Mouse (Mus musculus): ENCODE results near the gene Hist1h2bp. TPM values are rescaled to one million over a fixed set of nuclear protein-coding genes. Genes with fewer than 3 reads are reported as not detected.
"Not testable (repeated sequence)": the region's sequence is repeated elsewhere in the genome, so short reads cannot be mapped to it uniquely, and the experiment has no call there.

Hist1h2bp gene
- polyA plus RNA-seq, 1 experiment from 2014 or later = 3.4 TPM

DNA sequence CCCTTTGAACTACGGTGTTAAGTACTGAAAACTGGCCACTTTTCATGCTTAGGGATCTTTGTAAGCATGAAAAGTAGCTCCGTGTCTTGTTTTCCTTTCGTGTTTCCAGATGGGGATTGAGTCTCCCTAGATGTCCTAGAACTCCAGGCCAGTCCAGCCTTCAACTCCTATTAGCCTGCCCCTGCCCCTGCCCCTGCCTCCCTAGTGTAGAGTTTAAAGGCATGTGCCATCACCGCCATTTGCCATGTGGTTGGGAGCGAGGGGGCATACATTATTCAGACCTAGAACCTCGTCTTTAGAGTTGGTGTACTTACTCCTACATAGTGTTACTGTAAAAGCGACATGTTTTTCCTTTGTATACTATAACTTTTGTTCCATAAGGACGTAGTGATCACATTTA, 23.8 kb downstream of the Hist1h2bp start:
- ATAC-seq (ENCODE audit: insufficient read depth) = peak; percentile 41
- H3K4me2 ChIP-seq; DNase-seq; H3K27ac ChIP-seq (ENCODE audit: low read depth); H3K27me3 ChIP-seq (ENCODE audit: insufficient read depth, low read length); H3K9ac ChIP-seq; H3K36me3 ChIP-seq (ENCODE audit: insufficient read depth); H3K4me1 ChIP-seq (ENCODE audit: insufficient read depth); H3K9me3 ChIP-seq (ENCODE audit: low read depth, low read length); H3K4me3 ChIP-seq (ENCODE audit: low read depth, low read length): not testable (repeated sequence)
- WGBS = no CpG with 5 or more reads among the region's 8 CpGs

- not testable (repeated sequence) for H3K9me3 ChIP-seq (ENCODE audit: low read depth, low read length); DNase-seq; H3K4me1 ChIP-seq (ENCODE audit: insufficient read depth); H3K4me3 ChIP-seq (ENCODE audit: low read depth, low read length); H3K27me3 ChIP-seq (ENCODE audit: insufficient read depth, low read length); H3K9ac ChIP-seq; H3K36me3 ChIP-seq (ENCODE audit: insufficient read depth)
- WGBS = no CpG with 5 or more reads among the region's 24 CpGs
- Histone ChIP-seq H3K4me2 (peak within 1 kb of the TSS; percentile 38; the same call in 1 of the 2 replicates), H3K27ac (ENCODE audit: low read depth) (peak within 1 kb of the TSS; percentile 67)
- peak; percentile 59 for ATAC-seq (ENCODE audit: insufficient read depth)
These were observed 24.3 kb downstream of the Hist1h2bp start, which contains the start of gene Hist1h4m for GRCm38 (mm10) chr13:21811539-21811938. Gene Hist1h4m (plus strand): TSS chr13:21811746.

GRCm38 (mm10) chr13:21812092-21812491, 24.8 kb downstream of the Hist1h2bp start:
- not testable (repeated sequence) for H3K9me3 ChIP-seq (ENCODE audit: low read depth, low read length); H3K9ac ChIP-seq; H3K36me3 ChIP-seq (ENCODE audit: insufficient read depth); H3K27me3 ChIP-seq (ENCODE audit: insufficient read depth, low read length); DNase-seq; H3K4me3 ChIP-seq (ENCODE audit: low read depth, low read length); H3K4me1 ChIP-seq (ENCODE audit: insufficient read depth)
- peak; percentile 58 for ATAC-seq (ENCODE audit: insufficient read depth)
- H3K27ac ChIP-seq (ENCODE audit: low read depth) = peak overlapping the region; percentile 67
- H3K4me2 ChIP-seq = peak overlapping the region; percentile 38; the same call in 1 of the 2 replicates
- WGBS = 0% methylated on average over 12 of the region's 14 CpGs

DNA sequence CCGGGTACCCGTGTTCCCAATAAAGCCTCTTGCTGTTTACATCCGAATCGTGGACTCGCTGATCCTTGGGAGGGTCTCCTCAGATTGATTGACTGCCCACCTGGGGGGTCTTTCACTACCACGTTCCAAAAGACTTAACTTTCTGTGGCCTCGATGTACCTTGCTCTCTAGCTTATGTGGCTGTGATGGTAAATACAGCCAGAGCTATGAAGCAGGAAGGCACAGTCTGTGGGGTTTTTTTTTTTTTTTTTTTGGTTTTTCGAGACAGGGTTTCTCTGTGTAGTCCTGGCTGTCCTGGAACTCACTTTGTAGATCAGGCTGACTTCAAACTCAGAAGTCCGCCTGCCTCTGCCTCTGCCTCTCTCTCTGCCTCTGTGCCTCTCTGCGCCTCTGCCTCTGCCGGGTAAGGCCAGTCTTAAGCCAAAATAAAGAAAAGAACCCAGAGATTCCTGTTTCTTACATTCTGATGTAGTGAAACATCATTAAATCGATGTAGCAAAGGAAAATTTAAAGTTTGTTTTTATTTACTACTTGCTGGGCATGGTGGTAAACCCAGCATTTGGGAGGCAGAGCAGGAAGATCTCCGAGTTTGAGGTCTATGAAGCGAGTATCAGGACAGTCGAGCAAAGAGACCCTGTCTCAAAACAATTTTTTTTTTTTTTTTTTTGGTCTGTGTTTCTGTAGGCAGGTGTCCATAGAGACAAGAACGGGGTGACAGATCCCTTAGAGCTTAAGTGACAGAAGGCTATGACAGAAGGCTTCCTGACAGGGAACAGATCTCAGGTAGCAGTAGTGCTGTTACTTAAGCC, 33.0 kb downstream of the Hist1h2bp start:
- not testable (repeated sequence) for H3K4me2 ChIP-seq; H3K9ac ChIP-seq; DNase-seq; H3K27me3 ChIP-seq (ENCODE audit: insufficient read depth, low read length); H3K36me3 ChIP-seq (ENCODE audit: insufficient read depth); ATAC-seq (ENCODE audit: insufficient read depth); H3K4me3 ChIP-seq (ENCODE audit: low read depth, low read length); H3K27ac ChIP-seq (ENCODE audit: low read depth); H3K4me1 ChIP-seq (ENCODE audit: insufficient read depth); H3K9me3 ChIP-seq (ENCODE audit: low read depth, low read length)
- 74% methylated on average over 6 of the region's 16 CpGs for WGBS

- no peak overlapping the region for H3K9ac ChIP-seq
- H3K27ac ChIP-seq (ENCODE audit: low read depth) = no peak overlapping the region
- DNase-seq (no peak), ATAC-seq (ENCODE audit: insufficient read depth) (no peak)
- H3K4me1 ChIP-seq (ENCODE audit: insufficient read depth) = no peaks in the 10 kb centered on the region
- H3K4me3 ChIP-seq (ENCODE audit: low read depth, low read length) = no peak overlapping the region
- no peaks in the 10 kb centered on the region for H3K36me3 ChIP-seq (ENCODE audit: insufficient read depth)
- no peaks in the 10 kb centered on the region for H3K9me3 ChIP-seq (ENCODE audit: low read depth, low read length)
- no peak overlapping the region for H3K4me2 ChIP-seq
- no peak for TF ChIP-seq CTCF (IDR thresholded peaks at IDR 0.05; ENCODE audit: low read depth)
- no peaks in the 10 kb centered on the region for H3K27me3 ChIP-seq (ENCODE audit: insufficient read depth, low read length)
- WGBS = 67% methylated on average over 3 of the region's 3 CpGs
These were observed 41.2 kb downstream of the Hist1h2bp start for GRCm38 (mm10) chr13:21828511-21828910.

GRCm38 (mm10) chr13:21830344-21830743, 43.1 kb downstream of the Hist1h2bp start:
- peak overlapping the region; percentile 20 for H3K4me2 ChIP-seq
- no peaks in the 10 kb centered on the region for H3K4me1 ChIP-seq (ENCODE audit: insufficient read depth)
- no peaks in the 10 kb centered on the region for H3K36me3 ChIP-seq (ENCODE audit: insufficient read depth)
- peak overlapping the region; percentile 42 for H3K27ac ChIP-seq (ENCODE audit: low read depth)
- no peak for ATAC-seq (ENCODE audit: insufficient read depth)
- no peaks in the 10 kb centered on the region for H3K27me3 ChIP-seq (ENCODE audit: insufficient read depth, low read length)
- no peaks in the 10 kb centered on the region for H3K9me3 ChIP-seq (ENCODE audit: low read depth, low read length)
- H3K9ac ChIP-seq = no peak overlapping the region
- TF ChIP-seq CTCF (IDR thresholded peaks at IDR 0.05; ENCODE audit: low read depth) = no peak
- WGBS = 81% methylated on average over 10 of the region's 10 CpGs
- no peak for DNase-seq
- H3K4me3 ChIP-seq (ENCODE audit: low read depth, low read length) = no peak overlapping the region

- WGBS = under 1% methylated on average over 22 of the region's 58 CpGs
- not testable (repeated sequence) for H3K9ac ChIP-seq; H3K27me3 ChIP-seq (ENCODE audit: insufficient read depth, low read length); DNase-seq; H3K36me3 ChIP-seq (ENCODE audit: insufficient read depth); H3K9me3 ChIP-seq (ENCODE audit: low read depth, low read length); H3K4me1 ChIP-seq (ENCODE audit: insufficient read depth)
- Histone ChIP-seq H3K27ac (ENCODE audit: low read depth) (peak within 1 kb of the TSS; percentile 60; the same call in 1 of the 2 replicates), H3K4me3 (ENCODE audit: low read depth, low read length) (peak within 1 kb of the TSS; percentile 19; the same call in 1 of the 2 replicates), H3K4me2 (peak within 1 kb of the TSS; percentile 43)
- peak; percentile 82 for ATAC-seq (ENCODE audit: insufficient read depth)
These were observed 44.4 kb downstream of the Hist1h2bp start, which contains the start of gene Hist1h4n for GRCm38 (mm10) chr13:21831418-21832394. Gene Hist1h4n (minus strand): TSS chr13:21832196.

- not testable (repeated sequence) for H3K4me2 ChIP-seq; H3K9ac ChIP-seq; H3K4me1 ChIP-seq (ENCODE audit: insufficient read depth); H3K36me3 ChIP-seq (ENCODE audit: insufficient read depth); H3K27me3 ChIP-seq (ENCODE audit: insufficient read depth, low read length); H3K9me3 ChIP-seq (ENCODE audit: low read depth, low read length); DNase-seq; H3K27ac ChIP-seq (ENCODE audit: low read depth); H3K4me3 ChIP-seq (ENCODE audit: low read depth, low read length)
- no CpG with 5 or more reads among the region's 24 CpGs for WGBS
- peak; percentile 92 for ATAC-seq (ENCODE audit: insufficient read depth)
These were observed 46.2 kb downstream of the Hist1h2bp start, which contains the start of the genes Hist1h2ap and Hist1h2br for GRCm38 (mm10) chr13:21833461-21833860. Gene Hist1h2ap (minus strand): TSS chr13:21833507. Gene Hist1h2br (plus strand): TSS chr13:21833743.
